Mouse (Mus musculus) adrenal gland, adult 2 months (tissue): ENCODE results near the gene Pus3. TPM values are rescaled to one million over a fixed set of nuclear protein-coding genes. Genes with fewer than 3 reads are reported as not detected.
A peak's percentile ranks its signal among the peaks of the same experiment; 100 is the strongest.

ENCODE experiments used
- DNase-seq: peaks from one replicate; pipeline ENCODE4 v3.0.0; 2021
- long read RNA-seq: library from polyadenylated mRNA; stranded (forward); transcript quantifications from one replicate; pipeline ENCODE4 v2.0.0, GENCODE M21; 2021
- polyA plus RNA-seq: library from polyadenylated mRNA; depleted of rRNA; stranded (reverse); fragments of >200 nt; gene quantifications from 2 replicates; pipeline ENCODE4 v1.2.3, GENCODE M21; 2012; rRNA removed
- total RNA-seq, 2 experiments: library from RNA; stranded (reverse); gene quantifications; 2 replicates each; pipeline ENCODE4 v1.2.3; 2021

Gene Pus3
- total RNA-seq (10 to 100 TPM; 12.3 to 12.5 TPM), polyA plus RNA-seq (0.21 and 0.33 TPM in 2 replicates)
- long read RNA-seq, transcript Pus3-201 (4 exons, 2,019 nt) = major isoform, 7 of 11 reads
- long read RNA-seq, partial matches to known transcripts = 2 of 11 reads
- long read RNA-seq, other reads (novel, unspliced or antisense) = 2 of 11 reads

DNA sequence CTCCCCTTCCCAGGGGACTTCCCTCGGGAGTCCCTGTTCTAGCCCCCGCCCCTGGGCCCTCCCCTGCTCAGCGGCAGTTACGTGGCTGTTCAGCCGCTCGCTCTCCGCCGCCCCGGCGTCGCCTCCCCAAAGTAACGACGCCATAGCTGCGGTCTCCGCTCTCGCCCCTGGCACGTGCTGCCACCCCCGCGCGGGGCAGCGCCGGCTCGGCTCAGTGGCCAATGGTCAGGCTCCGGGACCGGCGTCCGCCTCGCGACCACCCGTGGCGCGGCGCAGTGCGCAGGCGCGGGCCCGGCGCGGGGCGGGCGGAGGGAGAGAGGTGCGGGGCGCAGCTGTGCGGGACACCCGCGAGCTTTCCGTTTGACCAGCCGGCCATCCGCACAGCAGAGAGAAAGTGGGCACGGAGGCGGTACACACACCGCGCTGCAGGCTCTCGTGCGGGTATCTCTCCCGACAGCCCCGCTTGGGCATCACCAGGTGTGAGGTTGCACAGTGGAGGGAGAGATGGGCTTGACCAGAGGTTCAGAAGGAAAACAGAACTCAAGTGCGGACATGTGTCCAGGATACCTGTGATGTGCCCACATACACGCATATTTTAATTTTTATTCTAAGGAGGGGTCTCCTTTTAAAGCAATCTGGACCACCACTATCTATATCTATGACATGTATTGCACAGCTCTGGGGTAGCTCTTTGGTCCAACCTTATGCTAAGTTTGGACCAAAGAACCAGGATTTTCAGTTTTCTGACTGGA is at the start of gene Pus3, which contains the start of gene Ddx25:
TSS of gene Pus3 (plus strand) at position 339 of the 752 bp plus-strand sequence.
TSS of gene Ddx25 (minus strand) at position 272 of the 752 bp plus-strand sequence.
- DNase-seq = peak; percentile 29

DNA sequence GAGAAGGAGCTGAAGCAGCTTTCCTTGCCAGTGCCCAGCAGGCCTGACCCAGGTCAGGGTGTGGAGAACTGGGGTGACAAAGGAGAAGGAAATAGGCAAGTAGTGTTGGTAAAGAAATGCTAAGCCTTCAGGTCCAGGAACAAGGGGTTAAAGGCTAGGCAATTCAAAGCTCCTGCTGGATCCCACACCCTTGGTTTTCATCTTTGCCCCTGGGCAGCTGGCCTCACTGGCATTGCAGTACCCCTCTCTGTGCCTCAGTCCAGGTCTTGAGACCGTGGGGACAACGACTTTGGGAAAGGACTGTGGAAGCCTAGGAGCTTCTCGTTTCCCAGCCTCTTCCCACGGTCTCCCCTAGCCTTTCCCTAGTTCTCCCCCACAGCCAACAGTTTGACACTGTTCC is 44.5 kb upstream of the Pus3 start:
- no peak for DNase-seq

DNA sequence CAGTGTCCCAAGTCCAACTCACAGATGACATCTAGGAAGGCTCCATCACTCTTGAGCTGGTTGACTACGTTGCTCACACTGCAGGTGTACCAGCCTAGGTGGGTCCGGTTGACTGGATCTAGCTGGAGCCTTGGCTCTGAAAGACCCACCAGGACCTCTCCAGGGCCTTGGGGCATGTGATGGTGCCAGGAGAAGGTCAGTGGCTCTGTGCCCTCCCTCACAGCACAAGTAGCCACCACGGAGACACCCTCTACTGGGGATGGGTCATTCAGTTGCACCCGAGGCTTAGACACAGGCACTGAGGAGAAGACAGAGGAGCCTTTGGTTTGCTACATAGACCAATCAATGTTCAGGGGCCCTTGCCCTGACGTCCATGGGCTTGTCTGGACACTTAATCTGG is 42.2 kb upstream of the Pus3 start:
- no peak for DNase-seq

DNA sequence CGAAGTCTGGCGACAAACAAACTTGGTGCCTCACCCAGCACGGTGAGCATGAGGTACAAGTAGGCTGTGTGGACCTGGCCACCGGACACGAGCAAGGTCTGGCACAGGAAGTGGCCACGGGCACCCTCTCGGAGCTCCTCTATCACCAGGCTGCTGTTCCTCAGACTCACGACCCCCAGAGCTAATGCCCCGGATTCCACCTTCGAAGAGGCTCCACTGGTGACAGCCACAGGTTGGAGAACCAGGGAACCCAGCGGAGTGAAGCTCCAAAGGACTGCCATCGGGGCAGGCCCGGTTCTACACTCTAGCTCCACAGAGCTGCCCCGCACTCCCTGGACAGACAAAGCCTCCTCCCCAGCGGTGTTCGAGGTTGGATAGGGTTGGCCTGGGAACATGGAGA is 41.7 kb upstream of the Pus3 start:
- no peak for DNase-seq

DNA sequence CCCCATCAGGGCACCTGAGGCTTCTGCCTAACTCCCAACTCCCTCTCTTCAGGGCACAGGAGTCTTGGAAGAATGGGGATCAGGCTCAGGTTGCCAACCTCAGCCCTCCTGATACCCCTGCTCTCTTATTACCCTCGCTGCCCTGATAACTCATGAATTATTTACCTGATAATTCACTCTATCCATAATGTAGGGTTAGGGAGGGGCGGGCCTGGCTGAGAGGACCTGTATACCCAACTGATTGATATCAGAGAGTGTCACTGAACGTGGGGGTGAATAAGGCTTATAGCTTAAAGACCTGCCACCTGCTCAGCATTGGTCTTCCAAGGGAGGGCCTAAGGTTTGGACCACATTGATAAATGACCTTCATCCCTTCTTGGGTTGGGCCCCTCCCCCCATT is 40.2 kb upstream of the Pus3 start, which contains the start of gene Gm1113:
TSS of gene Gm1113 (minus strand) at position 101 of the 400 bp plus-strand sequence.
- DNase-seq = no peak

DNA sequence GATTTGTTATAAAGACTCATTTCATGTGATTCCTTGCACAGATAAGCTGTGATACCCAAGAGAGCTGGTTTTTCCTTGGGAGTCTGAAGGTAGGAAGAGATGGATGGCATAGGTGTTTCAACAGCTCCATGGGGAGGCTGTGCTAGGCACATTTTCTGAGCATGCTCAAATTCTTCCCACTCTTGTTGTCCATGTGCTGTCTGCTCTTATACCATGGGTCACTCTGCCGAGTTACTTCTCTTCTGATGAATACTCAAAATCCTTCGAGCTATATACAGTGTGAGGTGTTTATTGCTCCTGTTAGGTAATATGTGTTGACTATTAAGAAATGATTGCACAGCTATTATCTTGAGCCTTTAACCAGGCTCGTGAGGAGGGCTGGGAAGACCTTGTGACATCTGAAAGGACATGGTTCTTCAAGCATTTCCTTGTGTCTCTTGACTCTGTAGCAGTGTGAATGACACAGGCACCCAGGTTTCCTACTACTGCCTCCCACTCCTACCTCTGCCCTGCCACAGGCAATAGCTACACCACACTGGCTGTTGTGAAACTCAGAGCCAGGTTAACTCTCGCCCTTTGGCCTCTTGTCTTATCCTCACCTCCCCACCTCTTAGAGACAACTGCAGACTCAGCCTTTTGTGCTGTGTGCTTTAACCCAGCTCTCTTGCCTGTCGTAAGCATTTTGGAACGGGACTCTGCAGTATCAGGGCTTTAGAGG is 37.6 kb upstream of the Pus3 start:
- DNase-seq = no peak

DNA sequence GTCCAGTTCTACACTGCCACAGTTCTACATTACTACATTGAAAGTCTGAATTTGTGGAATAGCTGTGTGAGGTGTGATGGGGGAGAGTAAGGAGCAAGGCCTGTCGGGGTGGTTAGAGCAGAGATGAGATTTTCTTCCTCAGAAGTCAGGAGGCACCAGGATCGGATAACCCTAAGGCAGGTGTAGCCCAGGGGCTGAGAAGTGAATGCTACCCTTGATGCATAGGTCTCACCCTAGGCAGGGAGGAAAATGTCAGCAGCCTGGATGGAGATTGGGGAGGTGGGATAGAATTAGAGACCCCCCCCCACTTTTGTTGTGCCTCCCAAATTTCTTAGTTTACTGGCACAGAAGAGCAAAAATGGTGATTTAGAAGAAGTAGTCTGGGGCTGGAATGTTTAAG is 36.2 kb upstream of the Pus3 start:
- DNase-seq = no peak

DNA sequence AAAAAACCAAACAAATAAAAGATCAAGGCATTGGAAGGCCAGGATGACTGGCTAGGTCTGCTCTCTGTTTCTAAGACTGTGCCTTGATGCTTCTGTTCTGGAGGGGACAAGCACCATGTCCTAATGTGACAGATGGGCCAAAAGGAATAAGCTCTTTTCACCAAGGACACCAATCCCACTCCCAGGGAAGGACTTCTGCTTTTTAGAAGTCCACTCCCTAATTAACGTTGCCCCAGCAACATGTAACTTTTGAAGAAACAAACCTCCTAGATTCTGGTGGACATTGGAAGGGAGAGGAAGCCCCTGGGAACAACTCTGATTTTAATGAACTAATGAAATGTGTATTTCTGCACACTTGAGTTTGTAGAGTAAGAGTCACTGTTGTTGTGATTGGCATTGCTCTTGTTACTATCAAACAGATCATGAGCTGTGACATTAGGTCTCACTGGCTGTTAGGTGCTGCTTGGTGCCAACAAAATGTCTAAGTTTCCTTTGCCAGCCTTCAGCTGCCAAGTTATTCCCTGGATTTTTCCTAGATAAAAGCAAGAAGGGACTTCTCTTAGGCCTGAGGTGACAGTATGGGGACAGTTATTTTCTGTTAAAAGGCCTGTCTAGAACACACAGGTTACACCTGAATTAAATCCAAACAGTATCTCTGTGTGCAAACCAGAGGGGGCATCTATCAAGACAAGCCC is 35.4 kb upstream of the Pus3 start:
- DNase-seq = no peak

DNA sequence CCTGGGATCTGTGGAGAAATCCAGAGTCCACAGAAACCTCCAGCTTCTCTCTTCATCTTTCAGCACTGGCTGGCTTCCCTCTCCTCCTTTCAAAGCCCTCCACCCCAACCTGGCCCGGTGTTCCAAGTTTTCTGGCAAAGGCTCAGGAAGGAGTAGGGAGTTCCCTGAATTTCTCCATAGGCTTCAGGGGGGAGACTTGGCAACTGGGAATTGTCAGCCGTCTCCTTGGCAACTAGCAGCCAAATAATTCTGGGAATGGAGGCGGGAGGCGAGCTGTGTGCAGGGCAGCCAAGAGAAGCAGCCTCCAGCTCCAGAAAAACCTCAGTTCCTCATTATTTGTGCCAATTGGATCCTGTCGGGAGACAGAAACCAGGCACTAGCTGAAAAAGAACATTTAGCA is 34.9 kb upstream of the Pus3 start:
- peak; percentile 23 for DNase-seq

DNA sequence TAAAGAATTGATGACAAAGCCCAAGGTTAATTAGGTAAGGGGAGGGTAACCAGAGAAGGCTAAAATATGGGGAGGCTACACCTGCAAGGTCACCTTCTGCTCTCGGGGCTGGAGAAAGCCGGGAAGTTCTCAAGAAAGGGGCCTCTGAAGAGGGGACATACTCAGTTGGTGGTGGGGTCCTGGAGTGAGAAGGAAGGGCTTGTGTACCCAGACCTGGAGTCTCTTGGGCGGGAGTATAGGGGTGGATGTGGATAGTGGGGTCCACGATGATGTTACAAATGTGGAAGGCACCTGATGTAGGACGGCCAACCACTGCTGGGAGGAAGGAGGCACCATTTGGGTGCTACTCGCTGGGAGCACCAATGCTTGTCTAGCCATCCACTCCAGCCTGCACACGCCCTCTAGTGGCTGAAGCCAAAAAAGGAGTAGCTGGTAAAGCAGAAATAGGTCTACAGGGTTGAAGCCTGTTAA is 34.4 kb upstream of the Pus3 start:
- DNase-seq = peak; percentile 64

DNA sequence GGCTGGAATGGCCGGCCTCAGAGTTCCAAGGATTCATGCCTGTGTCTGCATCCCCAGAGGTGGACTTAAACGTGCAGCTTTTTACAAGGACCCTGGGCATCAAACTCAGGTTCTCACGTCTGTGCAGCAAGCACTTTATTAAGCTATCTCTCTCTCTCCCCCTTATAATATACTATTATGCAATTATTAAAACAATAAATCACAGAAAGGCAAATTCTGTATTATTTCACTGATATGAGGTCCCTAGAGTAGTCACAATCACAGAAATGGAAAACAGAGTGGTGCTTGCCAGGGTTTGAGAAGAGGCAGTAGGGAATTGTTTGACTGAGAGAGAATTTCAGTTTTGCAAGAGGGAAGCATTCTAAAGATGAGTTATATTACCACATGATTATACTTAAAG is 29.3 kb upstream of the Pus3 start:
- no peak for DNase-seq

DNA sequence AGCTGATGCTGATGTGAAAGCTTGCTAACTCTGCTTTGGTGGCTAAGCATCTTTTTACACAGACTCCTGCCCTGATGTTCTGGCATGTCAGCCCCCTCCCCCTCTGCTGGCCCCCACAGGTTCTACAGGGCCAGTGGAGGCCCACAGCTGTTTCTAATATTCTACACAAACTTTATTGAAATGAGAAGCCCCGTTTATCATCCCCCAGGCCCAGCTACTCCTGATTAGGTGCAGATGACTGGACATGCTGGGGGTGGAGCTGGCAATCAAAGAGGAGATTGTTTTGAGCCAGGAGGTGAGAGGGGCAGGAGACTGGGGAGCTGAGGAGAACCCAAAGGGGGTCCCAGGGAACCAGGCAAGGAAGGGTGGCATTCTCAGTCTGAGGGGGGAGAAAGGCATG is 28.6 kb upstream of the Pus3 start:
- DNase-seq = no peak

DNA sequence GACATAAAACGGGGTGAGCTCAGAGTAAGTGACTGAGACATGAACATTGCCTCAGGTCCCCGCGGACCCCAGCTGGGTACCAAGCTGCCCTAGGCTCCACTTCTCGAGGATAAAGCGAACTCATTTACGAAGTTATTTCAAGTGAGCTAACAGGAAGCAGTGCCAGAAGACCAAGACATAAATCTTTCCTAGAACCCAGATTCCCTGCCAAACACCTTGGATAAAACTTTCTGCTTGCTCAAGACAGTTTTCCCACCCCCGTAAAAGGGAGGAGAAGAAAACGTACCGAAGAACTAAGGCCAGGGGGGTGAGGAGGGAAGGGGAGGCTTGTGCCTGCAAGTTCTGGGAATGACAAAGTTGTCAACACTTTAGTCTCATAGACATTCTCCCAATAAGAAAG is 25.1 kb upstream of the Pus3 start:
- DNase-seq = no peak

DNA sequence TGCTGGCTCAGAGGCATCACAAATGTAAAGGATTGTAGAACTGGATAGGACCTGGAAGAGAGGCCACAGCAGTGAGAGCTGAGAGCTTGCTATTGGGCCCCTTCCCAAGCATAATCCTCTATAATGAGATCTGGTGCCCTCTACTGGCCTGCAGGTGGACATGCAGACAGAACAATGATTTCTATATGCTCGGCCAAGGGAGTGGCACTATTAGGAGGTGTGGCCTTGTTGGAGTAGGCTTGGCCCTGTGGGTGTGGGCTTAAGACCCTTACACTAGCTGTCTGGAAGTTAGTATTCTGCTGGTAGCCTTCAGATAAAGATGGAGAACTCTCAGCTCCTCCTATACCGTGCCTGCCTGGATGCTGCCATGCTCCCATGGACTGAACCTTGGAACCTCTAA is 23.3 kb upstream of the Pus3 start:
- DNase-seq = peak; percentile 24

DNA sequence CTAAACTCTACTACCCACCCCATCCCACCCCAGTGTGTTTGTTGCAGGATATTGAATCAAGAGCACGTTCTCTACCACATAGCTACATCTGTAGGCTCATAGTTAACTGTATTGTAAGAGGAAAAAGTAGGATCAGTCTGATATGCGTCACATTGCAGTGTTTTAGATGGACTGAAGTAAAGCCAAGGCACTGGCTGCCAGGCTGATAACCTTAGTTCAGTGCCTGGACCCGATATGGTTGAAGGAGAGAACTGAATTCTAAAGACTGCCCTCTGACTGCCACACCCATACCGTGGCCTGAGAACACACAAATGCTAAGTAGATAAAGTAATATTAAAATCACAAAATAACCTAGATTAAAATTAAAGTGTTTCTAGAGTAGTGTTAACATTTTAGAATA is 22.5 kb upstream of the Pus3 start:
- DNase-seq = no peak

DNA sequence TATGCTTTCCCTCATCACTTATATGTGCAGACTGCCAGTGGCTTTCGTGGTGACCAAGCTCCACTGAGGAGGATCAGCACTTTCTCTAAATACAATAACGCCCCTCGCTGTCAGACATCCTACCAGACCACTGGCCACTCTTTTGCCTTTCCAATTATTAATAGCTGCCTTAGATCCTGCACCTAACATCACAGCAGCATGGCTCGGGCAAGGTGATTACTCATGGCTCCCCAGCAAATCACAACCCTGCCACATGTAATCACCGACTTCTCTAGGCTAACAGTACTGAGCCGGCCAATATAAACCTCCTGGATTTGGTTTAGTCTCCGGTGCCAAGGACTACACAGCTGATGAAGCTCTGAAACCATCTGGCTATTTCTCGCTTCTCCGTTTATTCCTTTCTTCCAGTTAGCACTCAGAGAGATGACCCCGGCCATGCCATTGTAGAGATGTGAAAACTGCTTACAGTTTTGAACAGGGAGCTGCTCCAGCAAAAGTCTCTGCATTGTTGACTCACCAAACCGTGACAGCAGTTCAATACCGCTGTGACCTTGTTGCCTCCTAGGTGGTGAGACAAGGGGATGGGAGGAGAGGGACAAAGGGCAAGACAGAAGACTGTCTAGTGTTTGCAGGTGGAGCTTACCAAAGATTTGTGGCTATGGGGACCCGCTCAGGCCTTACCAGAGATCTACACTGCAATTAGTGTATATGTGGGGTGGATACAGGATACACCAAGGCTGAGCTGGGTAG is 19.2 kb upstream of the Pus3 start:
- DNase-seq = no peak

DNA sequence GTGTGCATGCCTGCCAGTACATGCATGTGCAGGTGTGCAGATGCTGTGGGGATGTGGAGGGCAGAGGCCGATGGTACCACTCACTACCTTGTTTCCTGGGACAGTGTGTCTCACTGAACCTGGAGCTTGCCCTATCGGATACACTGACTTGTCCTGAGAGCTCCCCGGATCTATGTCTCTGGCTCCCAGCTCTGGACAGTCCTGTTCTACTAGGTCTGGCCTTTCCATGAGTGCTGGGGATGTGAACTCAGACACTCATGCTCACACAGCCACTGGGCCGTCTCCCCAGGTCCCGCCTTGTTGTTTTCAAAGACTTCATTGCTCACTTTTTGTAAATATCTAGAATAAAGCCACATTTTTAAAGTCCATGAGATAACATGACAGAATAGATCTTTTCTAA is 17.4 kb upstream of the Pus3 start:
- no peak for DNase-seq

DNA sequence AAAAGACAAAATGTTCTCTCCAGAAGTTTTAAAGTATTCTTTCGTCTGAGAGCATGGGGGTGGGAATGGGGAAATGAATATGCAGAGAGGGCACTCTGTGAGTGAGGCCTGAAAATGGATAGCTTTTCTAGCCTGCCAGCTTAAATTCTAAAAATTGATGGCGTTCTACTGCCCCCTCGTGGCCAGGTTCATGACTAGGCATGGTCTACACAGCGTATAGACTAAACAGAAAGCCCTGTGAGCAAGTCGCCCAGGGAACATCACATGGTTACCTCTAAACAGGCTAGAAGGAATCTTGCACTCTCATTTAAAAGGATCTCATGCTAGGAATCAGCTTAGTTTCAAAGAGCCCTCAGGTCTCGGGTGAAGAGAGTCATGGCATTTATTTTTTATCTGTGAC is 16.9 kb upstream of the Pus3 start:
- DNase-seq = peak; percentile 64

DNA sequence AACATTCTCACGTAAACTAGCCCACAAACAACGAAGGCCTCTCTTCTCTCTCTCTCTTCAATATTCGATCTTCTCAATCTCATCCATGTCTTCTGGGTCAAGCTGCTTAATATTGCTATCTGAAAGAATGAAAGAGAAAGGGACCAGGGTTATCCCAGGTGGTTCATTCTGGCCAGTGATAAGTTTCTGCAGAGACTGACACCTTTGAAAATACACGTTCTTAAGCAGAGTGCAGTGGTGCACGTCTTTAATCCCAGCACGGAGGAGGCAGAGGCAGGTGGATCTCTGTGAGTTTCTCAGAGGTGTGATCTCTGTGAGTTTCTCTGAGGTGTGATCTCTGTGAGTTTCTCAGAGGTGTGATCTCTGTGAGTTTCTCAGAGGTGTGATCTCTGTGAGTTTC is 16.5 kb upstream of the Pus3 start:
- DNase-seq = no peak

DNA sequence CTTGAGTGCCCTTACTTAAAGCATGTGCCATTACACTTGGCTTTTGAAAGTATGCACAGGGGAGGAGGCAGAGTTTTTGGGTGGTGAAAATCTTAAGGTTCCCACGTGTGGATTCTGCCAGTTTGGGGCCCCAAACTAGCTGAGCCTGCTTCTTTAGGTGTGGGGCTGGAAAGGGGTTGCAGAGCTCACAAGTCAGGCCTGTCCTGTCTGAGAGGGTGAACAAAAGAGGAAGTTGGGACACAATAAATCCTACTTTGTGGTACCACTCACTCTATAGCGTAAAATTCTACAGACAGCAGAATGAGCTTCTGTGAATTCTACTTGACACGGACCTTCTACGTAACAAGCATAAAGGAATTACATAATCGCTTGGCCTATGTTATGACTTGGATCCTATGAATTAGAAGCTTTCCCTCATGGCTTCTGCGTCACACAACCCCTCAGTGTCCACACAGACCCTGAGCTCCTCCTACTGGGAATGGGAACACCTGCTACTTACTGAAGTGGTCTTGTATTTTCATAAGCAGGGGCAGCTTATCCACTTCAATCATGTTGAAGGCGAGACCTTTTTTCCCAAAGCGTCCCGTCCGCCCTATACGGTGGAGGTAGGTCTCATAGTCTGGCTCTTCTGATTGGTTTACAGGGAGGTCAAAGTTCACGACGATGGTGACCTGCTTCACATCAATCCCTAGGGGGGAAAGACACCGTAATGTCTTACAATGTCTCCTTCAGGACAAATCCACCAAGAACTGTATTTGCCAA is 15.1 kb upstream of the Pus3 start:
- no peak for DNase-seq

DNA sequence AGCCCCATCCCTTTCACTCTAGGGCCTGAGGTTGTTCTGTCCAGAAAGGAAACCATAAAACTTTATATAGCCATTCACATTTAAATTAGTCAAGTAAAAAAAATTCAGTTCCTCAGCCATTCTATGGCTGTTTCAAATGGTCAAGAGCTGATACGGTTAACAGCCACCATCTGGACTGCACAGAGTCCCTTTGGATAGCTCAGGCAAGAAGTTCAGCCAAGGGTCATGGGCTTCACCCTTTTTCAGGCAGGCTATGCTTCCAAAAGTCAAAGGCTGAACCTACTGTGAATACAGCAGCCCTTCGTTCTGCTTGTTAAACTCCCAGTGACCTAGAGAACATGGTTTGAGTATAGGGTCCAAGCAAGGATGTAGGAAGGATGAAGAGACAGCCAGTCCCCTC is 13.7 kb upstream of the Pus3 start:
- no peak for DNase-seq
